Mouse (Mus musculus) cerebellum, adult 9-11 months (tissue): Measurements from ENCODE around the gene Msi2.

ENCODE experiments used
- DNase-seq: peaks from one replicate; pipeline ENCODE4 v3.0.0; 2022

Gene Msi2

DNA sequence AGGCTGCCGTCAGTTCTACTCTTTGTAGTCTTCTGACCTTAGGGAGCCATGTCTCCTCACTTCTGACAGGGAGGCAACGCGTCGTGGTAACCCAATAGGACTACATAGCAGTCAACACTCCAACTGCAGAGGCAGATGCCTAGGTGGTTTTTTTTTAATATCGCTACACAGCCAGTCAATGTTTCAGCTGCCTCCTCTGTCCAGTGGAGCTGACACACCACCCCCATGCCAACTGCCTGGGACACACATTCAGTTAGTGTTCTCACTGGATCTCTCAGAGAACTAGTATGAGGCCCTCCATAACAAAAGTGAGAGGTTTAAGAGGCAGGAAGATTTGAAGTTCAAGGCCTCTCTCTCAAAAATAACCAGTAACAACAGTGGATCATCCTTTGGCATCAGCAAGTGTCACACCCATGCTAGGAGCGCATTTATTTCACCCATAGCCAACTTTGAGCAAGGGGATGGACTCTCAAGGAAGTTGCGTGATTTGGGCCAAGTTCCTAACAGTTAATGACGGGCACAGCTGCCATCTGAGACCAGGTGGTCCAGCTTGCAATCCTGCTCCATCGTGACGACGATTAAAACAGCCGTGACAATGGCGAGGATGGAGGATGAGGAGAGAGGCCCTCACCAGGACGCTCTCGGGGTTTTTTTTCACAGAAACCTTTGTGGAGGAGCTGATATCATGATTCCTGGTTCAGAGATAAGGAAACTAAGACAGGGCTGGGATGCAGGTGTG lies 8.3 kb downstream of the Msi2 start:
- DNase-seq = no peak

DNA sequence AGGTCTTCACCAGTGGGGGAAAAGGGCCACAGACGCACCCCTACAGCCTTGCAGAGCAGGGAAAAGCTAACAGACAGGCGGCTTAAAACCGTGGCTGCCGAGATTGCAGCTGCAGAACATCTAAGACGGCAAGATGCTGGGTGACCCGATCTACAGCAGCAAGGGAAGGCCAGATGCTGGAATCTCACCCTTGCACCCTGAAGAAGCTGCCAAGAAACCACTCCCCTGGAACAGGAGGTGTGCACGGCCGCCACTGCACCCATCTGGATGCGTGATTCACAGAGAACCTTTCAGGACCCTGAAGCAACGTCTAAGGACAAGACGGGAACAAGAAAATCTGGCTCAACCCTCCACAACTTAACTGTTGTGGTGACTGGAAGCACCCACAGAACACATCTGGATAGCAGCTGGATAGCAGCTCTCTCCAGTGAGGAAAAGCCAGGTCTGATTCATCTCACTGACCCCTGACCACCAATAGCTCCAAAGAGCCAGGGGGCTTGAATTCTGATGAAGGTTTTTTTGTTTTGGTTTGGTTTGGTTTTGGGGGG lies 11.0 kb downstream of the Msi2 start:
- no peak for DNase-seq

GRCm38 (mm10) chr11:88704688-88705087 lies 13.6 kb downstream of the Msi2 start:
- no peak for DNase-seq

- no peak for DNase-seq
Observed at GRCm38 (mm10) chr11:88703220-88703619, 15.1 kb downstream of the Msi2 start.

GRCm38 (mm10) chr11:88701976-88702659 lies 16.2 kb downstream of the Msi2 start:
- no peak for DNase-seq

DNA sequence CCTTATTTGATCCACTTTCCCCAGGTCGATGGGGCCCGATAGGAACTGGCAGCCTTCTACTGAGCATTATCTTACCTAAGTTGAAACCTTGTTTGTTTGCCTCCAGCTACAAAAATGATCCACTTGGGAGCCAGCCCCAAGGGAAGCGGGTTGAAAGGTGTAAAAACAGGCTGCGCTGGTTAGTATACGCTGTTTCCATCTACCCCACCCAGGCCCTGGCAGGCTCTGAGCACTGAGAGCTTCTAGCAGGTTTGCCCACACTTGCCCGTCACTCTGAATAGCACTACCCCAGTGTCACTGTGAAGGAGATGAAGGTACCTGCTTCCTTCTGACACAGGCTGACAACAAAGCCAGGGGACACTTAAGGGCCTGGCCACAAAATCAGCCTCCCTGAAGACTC lies 17.3 kb downstream of the Msi2 start:
- no peak for DNase-seq

DNA sequence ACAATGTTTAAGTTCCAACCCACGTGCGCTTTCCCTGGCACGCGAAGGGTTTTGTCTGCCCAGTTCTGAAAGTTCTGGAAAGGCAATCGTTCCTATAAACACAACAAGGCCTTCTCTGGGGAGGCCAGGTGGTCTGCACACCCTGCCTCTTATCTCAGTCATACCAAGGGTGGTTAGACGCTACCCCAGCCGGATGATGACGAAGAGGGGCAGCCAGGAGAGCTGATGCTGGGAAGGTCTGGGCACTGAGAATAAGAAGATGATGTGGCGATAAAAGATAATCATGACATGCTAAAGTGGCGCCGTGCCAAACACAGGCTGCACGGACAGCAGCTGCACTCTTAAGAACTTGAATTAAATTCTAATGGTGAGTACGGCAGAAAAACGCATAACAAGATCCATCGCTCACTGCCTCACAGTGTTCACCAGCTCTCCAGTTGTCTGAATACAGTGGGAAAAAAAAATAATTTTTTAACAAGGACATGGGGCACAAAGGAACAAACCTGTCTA lies 18.1 kb downstream of the Msi2 start:
- DNase-seq = no peak

GRCm38 (mm10) chr11:88693905-88694893 lies 24.1 kb downstream of the Msi2 start:
- DNase-seq = no peak

- DNase-seq = no peak
Observed at GRCm38 (mm10) chr11:88693002-88693769, 25.1 kb downstream of the Msi2 start.

GRCm38 (mm10) chr11:88692374-88692773 lies 25.9 kb downstream of the Msi2 start:
- DNase-seq = no peak

DNA sequence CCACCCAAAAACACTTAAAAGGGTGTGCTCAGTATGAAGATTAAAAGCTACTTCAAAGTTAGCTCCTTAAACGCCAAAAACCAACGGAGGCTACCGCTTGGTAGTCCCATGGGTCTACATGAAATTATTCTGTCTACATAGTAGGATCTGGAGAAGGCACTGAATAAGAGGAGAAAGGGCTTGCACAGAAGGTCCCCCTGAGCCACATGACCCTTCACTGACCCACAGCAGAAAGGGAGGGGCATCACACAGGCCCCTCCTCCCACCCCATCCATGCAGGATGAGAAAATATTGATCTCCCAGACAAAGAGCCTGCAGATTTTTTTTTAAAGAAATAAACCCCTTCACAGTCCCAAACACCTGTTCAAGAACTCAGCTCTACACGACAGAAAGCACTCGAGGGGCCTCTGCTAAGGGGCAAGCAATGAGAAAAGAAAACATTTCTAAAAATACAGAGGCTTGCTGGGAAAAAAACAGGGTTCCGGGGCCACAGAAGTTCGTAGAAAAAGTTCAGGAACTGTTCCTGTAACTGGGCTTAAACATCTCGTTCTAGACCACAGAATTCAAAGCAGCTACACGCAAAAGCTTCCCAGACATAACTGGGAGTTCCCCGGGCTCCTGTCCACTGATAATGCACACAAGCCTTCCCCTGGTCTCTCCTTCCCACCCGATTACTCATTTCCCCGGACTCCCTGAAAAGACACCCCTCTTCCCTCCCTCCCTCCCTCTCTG lies 27.6 kb downstream of the Msi2 start:
- DNase-seq = no peak

DNA sequence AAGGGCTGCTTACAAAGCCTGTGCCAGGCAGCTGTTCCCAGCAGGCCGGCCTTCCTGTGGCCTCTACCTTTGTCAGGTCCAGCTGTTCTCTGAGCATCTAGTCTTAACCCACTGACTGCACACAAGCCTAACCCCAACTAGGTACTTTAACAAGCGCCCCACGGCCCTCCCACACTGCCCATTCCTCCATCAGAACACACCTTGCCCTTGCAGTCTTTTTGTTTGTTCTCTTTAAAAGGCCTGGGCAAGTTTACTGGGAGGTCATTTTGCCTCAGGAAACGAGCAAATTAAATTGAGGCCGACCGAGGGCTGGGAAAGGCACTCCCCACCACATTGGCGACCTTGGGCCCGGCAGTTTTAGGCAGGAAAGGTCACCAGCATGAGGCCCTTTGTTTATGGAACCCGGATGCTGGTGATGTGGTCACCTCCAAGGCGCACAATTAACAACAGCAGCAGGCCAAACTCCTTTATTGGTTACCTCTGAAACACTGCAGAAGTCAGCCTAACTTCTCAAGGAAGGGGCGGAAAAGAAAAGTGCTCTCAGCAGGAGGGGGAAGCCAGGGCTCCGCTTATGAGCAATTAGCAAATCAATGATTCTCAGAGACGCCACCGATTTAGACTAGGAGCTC lies 28.4 kb downstream of the Msi2 start:
- no peak for DNase-seq

DNA sequence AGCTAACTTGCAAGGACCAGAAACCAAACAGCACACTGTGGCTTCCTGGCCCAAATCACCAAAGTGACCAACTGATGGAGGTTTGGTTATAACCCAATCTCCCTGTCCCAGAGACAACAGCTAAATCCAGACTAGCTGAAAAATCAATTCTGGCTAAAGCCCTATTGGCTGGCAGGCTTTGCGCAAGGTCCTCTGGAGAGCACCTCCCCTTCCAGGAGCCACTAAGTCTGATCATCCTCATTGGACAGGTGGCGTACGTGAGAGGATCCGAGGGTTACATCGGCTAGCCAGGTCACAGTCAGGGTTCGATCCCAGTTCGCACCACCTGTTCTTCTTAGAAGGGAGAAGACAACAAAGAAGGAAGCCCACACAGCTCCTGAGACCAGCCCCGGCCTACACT lies 29.7 kb downstream of the Msi2 start:
- no peak for DNase-seq

DNA sequence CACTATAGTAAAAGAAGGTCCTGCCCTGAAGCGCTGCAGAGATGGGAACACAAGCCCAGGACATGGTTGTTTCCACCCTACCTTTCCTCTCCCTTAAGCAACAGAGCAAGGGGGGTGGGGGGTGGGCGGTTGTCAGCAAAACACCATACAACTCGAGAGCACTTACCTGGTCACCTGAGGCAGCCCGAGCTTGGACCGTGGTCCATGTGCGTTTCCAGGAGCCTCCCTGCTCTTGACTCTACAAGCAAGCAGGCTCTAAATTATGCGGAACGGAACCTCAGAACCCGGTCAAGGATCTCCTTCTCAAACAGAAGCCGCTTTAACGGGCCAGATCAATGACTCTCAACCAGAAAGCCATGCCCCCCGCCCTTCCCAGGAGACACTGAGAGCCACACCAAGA lies 30.6 kb downstream of the Msi2 start:
- DNase-seq = no peak

DNA sequence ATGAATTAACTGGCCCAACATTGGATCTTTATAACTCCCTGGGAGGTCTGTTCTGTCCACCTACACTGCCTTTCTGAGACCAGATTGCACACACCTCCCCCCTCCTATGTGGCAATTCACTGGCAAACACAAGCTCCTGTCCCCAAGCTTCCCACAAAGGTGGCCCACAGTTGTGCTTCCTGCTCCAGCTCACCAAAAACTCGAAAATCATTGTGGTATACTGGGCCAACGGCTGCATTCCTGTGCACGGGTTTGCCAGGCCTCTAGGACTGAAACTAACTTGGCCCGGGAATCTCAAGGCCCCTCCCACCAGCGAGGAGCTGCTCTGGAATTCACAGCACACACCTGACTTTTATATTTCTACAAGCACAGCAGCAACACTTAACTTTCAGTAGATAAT lies 31.3 kb downstream of the Msi2 start:
- no peak for DNase-seq

- no peak for DNase-seq
Observed at GRCm38 (mm10) chr11:88686061-88686460, 32.3 kb downstream of the Msi2 start.

DNA sequence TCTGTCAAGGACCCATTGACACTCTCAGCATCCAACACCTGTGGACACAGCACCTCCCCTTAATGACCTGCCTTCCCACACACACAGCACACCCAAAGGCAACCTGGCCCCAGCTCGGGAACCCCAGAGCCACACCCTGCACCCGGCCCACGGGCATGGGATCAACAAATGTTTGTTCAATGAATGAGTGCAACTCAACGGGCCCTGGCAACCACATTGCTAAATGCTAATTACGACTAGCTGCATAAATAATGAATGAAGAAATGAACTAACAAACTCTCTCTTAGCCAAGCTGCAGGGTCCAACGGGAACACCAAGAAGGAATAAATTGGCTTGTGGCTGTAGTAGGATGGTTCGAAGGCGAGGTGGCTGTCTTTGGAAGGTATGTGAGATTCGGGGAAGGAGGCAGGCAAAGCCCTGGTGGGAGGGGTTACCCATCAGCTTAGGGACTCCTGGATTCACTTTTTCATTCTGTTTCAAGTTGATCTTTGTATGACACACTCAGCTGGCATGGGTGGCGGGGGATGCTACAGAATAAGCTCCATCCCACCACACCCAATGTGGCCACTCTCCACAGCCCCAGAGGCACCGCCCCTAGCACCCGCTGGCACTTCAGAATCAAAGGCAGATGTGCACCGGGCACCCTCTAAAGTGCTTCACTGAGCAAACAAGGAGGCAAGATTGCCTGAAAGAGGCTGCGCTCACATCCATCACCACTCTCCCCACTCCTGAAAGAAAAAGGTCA lies 35.1 kb downstream of the Msi2 start:
- no peak for DNase-seq

DNA sequence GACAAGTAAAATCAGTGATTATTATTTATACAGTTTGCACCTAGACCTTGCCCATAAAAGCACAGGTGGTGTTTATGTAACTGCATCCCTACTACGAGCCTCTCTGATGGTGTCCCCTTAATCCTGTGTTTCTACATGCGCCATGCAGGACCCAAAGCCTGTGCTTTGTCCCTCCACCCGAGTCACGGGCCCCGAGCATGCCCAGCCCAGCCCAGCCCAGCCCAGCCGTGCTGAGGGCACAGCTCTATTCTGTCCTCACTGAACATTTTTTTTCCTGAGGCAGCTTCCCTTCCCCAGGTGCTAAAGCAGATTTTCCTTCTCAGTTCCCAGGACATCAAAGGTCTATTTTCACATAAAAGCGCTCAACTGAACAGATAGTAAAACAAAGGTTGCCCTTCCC lies 41.0 kb downstream of the Msi2 start:
- DNase-seq = no peak

DNA sequence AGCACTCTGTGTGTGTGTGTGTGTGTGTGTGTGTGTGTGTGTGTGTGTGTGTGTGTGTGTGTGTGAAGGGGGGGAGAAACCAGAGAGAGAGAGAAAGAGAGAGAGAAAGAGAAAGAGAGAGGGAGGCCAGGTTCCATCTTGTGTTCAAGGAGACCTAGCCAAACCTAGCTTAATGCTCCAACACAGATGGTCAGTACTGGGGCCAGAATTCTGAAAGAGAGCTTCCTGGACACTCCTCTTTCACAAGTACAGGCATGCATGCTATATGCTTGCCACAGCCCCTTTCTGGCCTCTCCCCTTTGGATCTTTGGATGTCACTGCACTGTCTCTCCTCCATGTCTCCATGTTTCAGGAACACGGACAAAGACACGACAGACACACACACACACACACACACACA lies 41.7 kb downstream of the Msi2 start:
- DNase-seq = peak; percentile 42
